Mouse (Mus musculus) lung, postnatal 0 days (tissue): ENCODE measurements around the gene Rab31. TPM values are rescaled to one million over a fixed set of nuclear protein-coding genes. Genes with fewer than 3 reads are reported as not detected.
A peak's percentile ranks its signal among the peaks of the same experiment; 100 is the strongest.

Source experiments
- ATAC-seq: fragments of 200-750 bp; cut with Nextera tagmentation; 2 replicates; pipeline ENCODE4 v1.8.0; 2017; ENCODE audit warnings: moderate library complexity
- DNase-seq: peaks from one replicate; pipeline ENCODE4 v3.0.0-alpha.2; 2016; ENCODE audit warnings: low spot score
- H3K27ac ChIP-seq: fragments of 300-500 bp; sonication (generic); 2 replicates; pipeline ENCODE4 v1.5.1; 2014; ENCODE audit warnings: antibody characterized with exemption, mild to moderate bottlenecking, low read length, mixed read lengths
- H3K27me3 ChIP-seq: fragments of 300-500 bp; sonication (generic); replicated peaks from 2 replicates; pipeline ENCODE4 v1.6.1; 2014; ENCODE audit warnings: low read length, mixed read lengths; ENCODE audit not compliant: insufficient read depth
- H3K36me3 ChIP-seq: fragments of 300-500 bp; sonication (generic); 2 replicates; pipeline ENCODE4 v1.6.1; 2014; ENCODE audit warnings: low read length, mixed read lengths; ENCODE audit not compliant: insufficient read depth
- H3K4me1 ChIP-seq: fragments of 300-500 bp; sonication (generic); 2 replicates; pipeline ENCODE4 v1.6.1; 2014; ENCODE audit warnings: antibody characterized with exemption, low read depth, low read length, mixed read lengths; ENCODE audit not compliant: insufficient read depth
- H3K4me2 ChIP-seq: fragments of 300-500 bp; sonication (generic); replicated peaks from 2 replicates; pipeline ENCODE4 v1.6.1; 2014; ENCODE audit warnings: low read depth, mild to moderate bottlenecking, low read length, moderate library complexity, mixed read lengths
- H3K4me3 ChIP-seq: fragments of 300-500 bp; sonication (generic); 2 replicates; pipeline ENCODE4 v1.5.1; 2014; ENCODE audit warnings: low read depth, low read length
- H3K9ac ChIP-seq: fragments of 300-500 bp; sonication (generic); replicated peaks from 2 replicates; pipeline ENCODE4 v1.6.1; 2014; ENCODE audit warnings: low read depth, mild to moderate bottlenecking
- H3K9me3 ChIP-seq: fragments of 300-500 bp; sonication (generic); 2 replicates; pipeline ENCODE4 v1.6.1; 2016; ENCODE audit warnings: low read length, mixed read lengths
- CTCF ChIP-seq: IDR thresholded peaks from 2 replicates; pipeline ENCODE4 v1.5.1; 2016; ENCODE audit warnings: antibody characterized with exemption, mild to moderate bottlenecking
- EP300 ChIP-seq: IDR thresholded peaks from 2 replicates; pipeline ENCODE4 v1.6.1; 2016; ENCODE audit warnings: antibody characterized with exemption, mild to moderate bottlenecking, control low read depth
- WGBS: fragments of 180-500 bp; shearing (Covaris S2); extraction: QIAGEN DNeasy Blood & Tissue Kit; methylation state at CpG from one replicate; pipeline ENCODE4 v1.1.7; 2014; 5-methylcytosine and 5-hydroxymethylcytosine counted together
- polyA plus RNA-seq: library from polyadenylated mRNA; unstranded; fragments of >200 nt; fragmentation: Nextera tagmentation; extraction: Ambion mirVana; gene quantifications from 2 replicates; pipeline ENCODE4 v1.2.1, GENCODE M21; 2015

Rab31 gene
- polyA plus RNA-seq, 1 experiment from 2014 or later: 33.3 TPM

- H3K4me3 ChIP-seq: no peak overlapping the region
- WGBS: 78% methylated on average over 11 of the region's 11 CpGs
- no peak overlapping the region for H3K27ac ChIP-seq
- no peaks in the 10 kb centered on the region for H3K4me1 ChIP-seq
- H3K36me3 ChIP-seq: 0 out of 2 replicates have a peak, but pooled peaks cover 4% of the 10 kb centered on the region
- no peak for DNase-seq
- no peak for ATAC-seq
- H3K4me2 ChIP-seq: no peak overlapping the region
- H3K9me3 ChIP-seq: no peaks in the 10 kb centered on the region
- TF ChIP-seq EP300: no peak
- H3K9ac ChIP-seq: no peak overlapping the region
- no peaks in the 10 kb centered on the region for H3K27me3 ChIP-seq
These were observed 28.8 kb downstream of the Rab31 start for GRCm38 (mm10) chr17:65743664-65744330.

DNA sequence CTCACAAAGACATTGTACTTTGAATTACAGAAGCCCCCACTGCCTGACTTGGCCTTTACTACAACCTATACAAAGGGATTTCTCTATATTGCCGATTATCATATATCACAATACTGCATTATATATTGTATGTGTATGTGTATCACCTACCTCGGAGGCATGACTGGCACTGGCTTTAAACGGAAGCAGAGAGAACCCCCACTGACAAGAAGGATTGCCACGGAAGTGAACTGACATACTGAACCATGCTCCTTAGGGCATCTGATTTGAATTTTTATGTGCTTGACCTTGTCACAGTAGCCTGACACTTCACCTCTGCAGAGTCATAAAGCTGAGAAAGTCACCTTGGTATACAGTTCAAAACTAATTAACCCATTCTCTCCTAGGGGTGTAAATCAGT, 29.6 kb downstream of the Rab31 start:
- WGBS: 75% methylated on average over 4 of the region's 4 CpGs
- Histone ChIP-seq H3K4me2 (no peak overlapping the region), H3K36me3 (0 out of 2 replicates have a peak, but pooled peaks cover 4% of the 10 kb centered on the region), H3K9me3 (no peaks in the 10 kb centered on the region), H3K27me3 (no peaks in the 10 kb centered on the region), H3K4me3 (no peak overlapping the region), H3K4me1 (no peaks in the 10 kb centered on the region), H3K9ac (no peak overlapping the region), H3K27ac (no peak overlapping the region)
- ATAC-seq: no peak
- DNase-seq: no peak
- no peak for TF ChIP-seq CTCF
- TF ChIP-seq EP300: no peak

DNA sequence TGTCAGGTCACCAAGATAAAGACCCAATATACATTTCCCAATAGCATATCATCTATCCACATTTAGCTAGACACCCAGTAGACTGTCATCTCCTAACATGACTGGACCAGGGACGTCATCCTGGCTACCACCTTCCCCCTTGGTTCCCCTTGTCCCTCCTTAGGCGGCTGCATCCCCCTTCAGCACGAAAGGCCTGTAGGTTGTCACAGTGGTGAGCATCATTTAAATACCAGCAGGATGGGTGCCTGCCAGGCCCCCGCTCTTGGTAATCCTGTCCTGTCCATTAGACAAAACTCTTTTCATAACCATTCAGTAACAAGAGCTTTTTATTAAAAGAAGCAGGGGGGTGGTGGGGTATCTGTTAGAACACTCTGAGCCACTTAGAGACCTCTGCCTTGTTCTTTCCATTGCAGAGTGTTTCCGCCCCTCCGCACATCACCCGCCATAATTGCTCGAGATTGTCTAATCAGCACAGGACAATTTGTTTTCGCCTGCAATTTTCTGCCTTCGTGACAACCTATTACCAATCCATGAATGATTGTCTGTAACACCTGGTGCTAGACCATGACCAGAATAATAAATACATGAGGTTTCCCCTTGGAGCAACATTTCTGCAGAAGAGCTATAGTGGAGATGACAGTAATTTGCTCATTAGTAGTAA, 30.2 kb downstream of the Rab31 start:
- Histone ChIP-seq H3K27me3 (no peaks in the 10 kb centered on the region), H3K4me1 (no peaks in the 10 kb centered on the region), H3K9ac (no peak overlapping the region), H3K4me2 (no peak overlapping the region), H3K9me3 (no peaks in the 10 kb centered on the region), H3K4me3 (no peak overlapping the region), H3K36me3 (0 out of 2 replicates have a peak, but pooled peaks cover 4% of the 10 kb centered on the region), H3K27ac (no peak overlapping the region)
- ATAC-seq: no peak
- TF ChIP-seq EP300 (no peak), CTCF (no peak)
- WGBS: 94% methylated on average over 10 of the region's 10 CpGs
- DNase-seq: no peak

GRCm38 (mm10) chr17:65741565-65741964, 31.0 kb downstream of the Rab31 start:
- H3K36me3 ChIP-seq: 0 out of 2 replicates have a peak, but pooled peaks cover 4% of the 10 kb centered on the region
- no peak overlapping the region for H3K4me2 ChIP-seq
- DNase-seq (no peak), ATAC-seq (no peak)
- TF ChIP-seq EP300 (no peak), CTCF (no peak)
- no peak overlapping the region for H3K27ac ChIP-seq
- no peaks in the 10 kb centered on the region for H3K4me1 ChIP-seq
- H3K4me3 ChIP-seq: no peak overlapping the region
- no peaks in the 10 kb centered on the region for H3K9me3 ChIP-seq
- WGBS: 82% methylated on average over 4 of the region's 4 CpGs
- no peak overlapping the region for H3K9ac ChIP-seq
- H3K27me3 ChIP-seq: no peaks in the 10 kb centered on the region

- 76% methylated on average over 15 of the region's 15 CpGs for WGBS
- Histone ChIP-seq H3K36me3 (0 out of 2 replicates have a peak, but pooled peaks cover 4% of the 10 kb centered on the region), H3K4me2 (no peak overlapping the region), H3K27ac (no peak overlapping the region), H3K9ac (no peak overlapping the region), H3K4me3 (no peak overlapping the region), H3K27me3 (no peaks in the 10 kb centered on the region), H3K4me1 (no peaks in the 10 kb centered on the region), H3K9me3 (no peaks in the 10 kb centered on the region)
- ATAC-seq (no peak), DNase-seq (no peak)
- no peak for TF ChIP-seq EP300
- TF ChIP-seq CTCF: no peak
These were observed 32.5 kb downstream of the Rab31 start for GRCm38 (mm10) chr17:65739874-65740725.

DNA sequence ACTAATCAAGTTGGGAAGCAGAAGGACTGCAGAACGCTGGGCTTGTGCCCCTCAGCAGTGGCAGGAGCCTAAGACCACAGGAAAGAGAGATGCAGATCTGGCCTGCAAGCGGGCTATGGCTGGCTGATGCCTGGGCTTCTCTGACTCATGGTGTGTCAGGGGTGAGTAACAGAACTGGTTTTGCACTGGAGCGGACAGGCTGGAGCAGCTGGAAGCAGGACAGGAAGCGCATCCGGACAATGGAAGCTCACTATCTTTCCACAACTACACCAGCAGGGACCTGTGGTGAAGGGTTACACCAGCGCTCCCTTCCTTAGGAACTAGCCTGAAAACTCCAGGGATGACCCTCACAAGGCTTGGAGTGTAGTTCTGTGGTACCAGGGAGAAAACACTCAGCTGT, 34.9 kb downstream of the Rab31 start:
- no peak overlapping the region for H3K4me3 ChIP-seq
- no peaks in the 10 kb centered on the region for H3K4me1 ChIP-seq
- H3K27me3 ChIP-seq: no peaks in the 10 kb centered on the region
- H3K9ac ChIP-seq: no peak overlapping the region
- DNase-seq (peak; percentile 46), ATAC-seq (peak; percentile 90)
- TF ChIP-seq CTCF: no peak
- no peak for TF ChIP-seq EP300
- H3K27ac ChIP-seq: peak overlapping the region; percentile 54; the same call in 1 of the 2 replicates
- H3K4me2 ChIP-seq: no peak overlapping the region
- 59% methylated on average over 6 of the region's 6 CpGs for WGBS
- 0 out of 2 replicates have a peak, but pooled peaks cover 4% of the 10 kb centered on the region for H3K36me3 ChIP-seq
- H3K9me3 ChIP-seq: no peaks in the 10 kb centered on the region
